Mouse (Mus musculus) liver, embryonic 14.5 days (tissue): Measurements from ENCODE around the gene Mamdc4. TPM values are rescaled to one million over a fixed set of nuclear protein-coding genes. Genes with fewer than 3 reads are reported as not detected.
A peak's percentile ranks its signal among the peaks of the same experiment; 100 is the strongest.

Source experiments
- ATAC-seq: fragments of 200-750 bp; cut with Nextera tagmentation; 2 replicates; pipeline ENCODE4 v1.8.0; 2017; ENCODE audit warnings: moderate number of reproducible peaks, mild to moderate bottlenecking, moderate library complexity; ENCODE audit not compliant: insufficient read depth
- DNase-seq, 3 experiments: peaks; one replicate each; pipeline ENCODE4 v3.0.0-alpha.2; 2012 to 2013; ENCODE audit warnings: low read depth in 3 of 3, low spot score in 3 of 3
- H3K27ac ChIP-seq: fragments of 300-500 bp; sonication (generic); 2 replicates; pipeline ENCODE4 v1.5.1; 2014; ENCODE audit warnings: moderate library complexity, mild to moderate bottlenecking, control low read depth, inconsistent platforms
- H3K27me3 ChIP-seq: fragments of 300-500 bp; sonication (generic); 2 replicates; pipeline ENCODE4 v1.6.1; 2014; ENCODE audit warnings: mild to moderate bottlenecking, low read length, moderate library complexity; ENCODE audit not compliant: control insufficient read depth, insufficient read depth
- H3K36me3 ChIP-seq: fragments of 300-500 bp; sonication (generic); replicated peaks from 2 replicates; pipeline ENCODE4 v1.6.1; 2014; ENCODE audit warnings: low read depth; ENCODE audit not compliant: control insufficient read depth, insufficient read depth
- H3K4me1 ChIP-seq, 2 experiments: fragments of 200-500 bp in 1 of 2; fragments of 300-500 bp in 1 of 2; sonication (generic) in 1 of 2; replicated peaks; 2 replicates each; pipeline ENCODE4 v1.6.1; 2012 to 2014; ENCODE audit warnings: antibody characterized with exemption in 1 of 2, inconsistent platforms in 1 of 2, low read length in 1 of 2; ENCODE audit not compliant: control insufficient read depth in 2 of 2, insufficient read depth in 2 of 2
- H3K4me2 ChIP-seq: fragments of 300-500 bp; sonication (generic); 2 replicates; pipeline ENCODE4 v1.6.1; 2014; ENCODE audit warnings: low read depth, mild to moderate bottlenecking, control low read depth, moderate library complexity
- H3K4me3 ChIP-seq, 2 experiments: fragments of 200-500 bp in 1 of 2; fragments of 300-500 bp in 1 of 2; sonication (generic) in 1 of 2; 2 replicates each; pipeline ENCODE4 v1.5.1; 2012 to 2014; ENCODE audit warnings: low read depth in 2 of 2, low read length in 2 of 2, mild to moderate bottlenecking in 2 of 2, control low read depth in 1 of 2, inconsistent platforms in 1 of 2, moderate library complexity in 1 of 2; ENCODE audit not compliant: insufficient read depth in 1 of 2
- H3K9ac ChIP-seq: fragments of 300-500 bp; sonication (generic); replicated peaks from 2 replicates; pipeline ENCODE4 v1.6.1; 2014; ENCODE audit warnings: mild to moderate bottlenecking, control low read depth, moderate library complexity
- H3K9me3 ChIP-seq: fragments of 300-500 bp; sonication (generic); 2 replicates; pipeline ENCODE4 v1.6.1; 2016; ENCODE audit warnings: low read length, mixed read lengths; ENCODE audit not compliant: control insufficient read depth
- CTCF ChIP-seq: IDR thresholded peaks from 2 replicates; pipeline ENCODE4 v1.5.1; 2016; ENCODE audit warnings: antibody characterized with exemption, low read depth, control low read depth
- EP300 ChIP-seq: IDR thresholded peaks from 2 replicates; pipeline ENCODE4 v1.6.1; 2016; ENCODE audit warnings: antibody characterized with exemption, low read depth
- WGBS: fragments of 180-500 bp; shearing (Covaris S2); extraction: QIAGEN DNeasy Blood & Tissue Kit; methylation state at CpG from one replicate; pipeline ENCODE4 v1.1.7; 2014; ENCODE audit not compliant: insufficient replicate concordance; 5-methylcytosine and 5-hydroxymethylcytosine counted together
- polyA plus RNA-seq, 2 experiments: library from polyadenylated mRNA; depleted of rRNA in 1 of 2; stranded (reverse) in 1 of 2; unstranded in 1 of 2; fragments of >200 nt; fragmentation: Nextera tagmentation in 1 of 2; extraction: Ambion mirVana in 1 of 2; gene quantifications; 2 replicates each; pipeline versions ENCODE4 v1.2.1 to v1.2.3; 2012 to 2014

Gene Mamdc4
- polyA plus RNA-seq (2012; rRNA removed) (1.6 and 9.7 TPM in 2 replicates), polyA plus RNA-seq (2014; fragmentation: Nextera tagmentation; extraction: Ambion mirVana) (0.18 and 0.25 TPM in 2 replicates)

DNA sequence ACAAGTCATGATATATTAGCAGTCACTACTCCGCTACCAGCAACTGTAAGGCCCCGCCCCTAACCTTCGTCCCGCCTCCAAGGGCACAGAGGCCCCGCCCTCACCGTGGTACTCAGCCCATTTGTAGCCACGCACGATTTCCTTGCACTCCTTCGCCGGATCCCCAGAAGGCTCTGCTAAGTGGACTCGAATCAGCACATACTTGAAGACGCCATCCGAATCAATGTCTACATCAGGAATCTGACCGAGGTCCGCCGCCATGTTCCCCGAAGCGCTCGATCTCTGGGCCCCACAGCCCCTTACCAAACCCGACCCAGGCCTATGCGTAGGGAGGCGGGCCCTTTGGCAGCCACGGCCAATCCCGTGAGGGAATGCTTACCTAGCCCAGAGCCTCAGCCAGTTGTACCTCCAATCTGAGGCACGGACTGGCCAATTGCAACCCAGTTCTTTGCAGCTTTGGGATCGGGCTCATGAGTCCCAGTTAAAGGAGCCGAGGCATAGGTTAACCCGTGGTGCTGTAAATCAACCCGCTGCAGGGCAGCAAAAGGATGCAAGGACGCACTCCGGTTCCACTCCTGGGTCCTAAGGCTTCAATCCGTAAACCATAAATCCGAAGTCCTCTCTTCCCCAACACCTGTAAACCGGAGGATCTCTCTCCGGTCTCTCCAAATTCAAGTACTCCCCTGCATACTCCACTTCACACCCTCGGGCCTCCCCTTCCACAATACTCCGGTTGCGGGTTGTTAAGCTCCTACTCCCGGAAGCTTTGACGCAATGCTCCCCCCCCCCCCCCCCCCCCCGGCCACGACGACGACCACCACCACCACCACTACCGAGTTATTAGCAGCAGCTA, at the start of gene Mamdc4, which contains the start of gene Phpt1:
Mamdc4 (minus strand) TSS at position 267 of the 853 bp plus-strand sequence.
Phpt1 (minus strand) TSS at position 646 of the 853 bp plus-strand sequence.
- DNase-seq: peak; percentile 85 to 89 (median 86)
- Histone ChIP-seq H3K9ac (peak within 1 kb of the TSS; percentile 57), H3K27ac (no peak within 1 kb of the TSS), H3K36me3 (no peaks in the 10 kb centered on the region), H3K27me3 (peaks cover 44% of the 10 kb centered on the region), H3K4me2 (peak within 1 kb of the TSS; percentile 86), H3K9me3 (no peaks in the 10 kb centered on the region), H3K4me1 (peaks cover 10 to 13% of the 10 kb centered on the region in 2 experiments), H3K4me3 (peak within 1 kb of the TSS; percentile 59 to 88)
- WGBS: under 1% methylated on average over 44 of the region's 45 CpGs
- peak; percentile 95 for ATAC-seq
- TF ChIP-seq EP300 (no peak), CTCF (no peak)

- H3K27me3 ChIP-seq: peaks cover 15% of the 10 kb centered on the region
- peak; percentile 78 for ATAC-seq
- peak within 1 kb of the TSS; percentile 51 to 61 for H3K4me3 ChIP-seq
- WGBS: 8% methylated on average over 34 of the region's 34 CpGs
- H3K4me1 ChIP-seq: peaks cover 0 to 6% of the 10 kb centered on the region in 2 experiments; a peak in 2 of 4 replicates
- H3K9ac ChIP-seq: no peak within 1 kb of the TSS
- no peak within 1 kb of the TSS for H3K27ac ChIP-seq
- H3K4me2 ChIP-seq: peak within 1 kb of the TSS; percentile 69
- H3K9me3 ChIP-seq: no peaks in the 10 kb centered on the region
- no peaks in the 10 kb centered on the region for H3K36me3 ChIP-seq
- peak; percentile 56 to 60 (median 59) for DNase-seq
- TF ChIP-seq EP300 (no peak), CTCF (peak; percentile 88)
Observed at GRCm38 (mm10) chr2:25621229-25622200, 46.9 kb upstream of the Mamdc4 start, which contains the start of gene Tmem141. TSS of gene Tmem141 (minus strand) at chr2:25622005.

DNA sequence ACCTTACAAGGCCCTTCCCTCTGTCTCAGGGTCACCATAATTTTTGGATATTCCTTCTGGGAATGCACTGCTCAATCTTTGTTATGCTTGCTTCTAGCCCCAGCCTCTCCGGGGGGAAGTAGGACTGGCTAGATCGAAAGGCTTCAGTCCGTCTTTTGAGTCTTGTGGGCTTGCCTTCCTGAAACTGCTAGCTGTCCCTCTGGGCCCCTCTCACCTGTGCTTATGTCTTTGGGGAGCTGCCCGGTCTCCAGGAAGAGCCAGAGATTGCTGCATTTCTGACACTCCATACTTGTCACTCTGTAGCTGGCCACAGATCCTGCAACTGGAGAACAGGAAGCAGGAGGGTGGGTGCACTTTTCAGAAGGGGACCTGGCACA, 46.2 kb upstream of the Mamdc4 start:
- Histone ChIP-seq H3K4me1 (peaks cover 0 to 6% of the 10 kb centered on the region in 2 experiments; a peak in 2 of 4 replicates), H3K4me3 (no peak overlapping the region), H3K9ac (no peak overlapping the region), H3K27ac (no peak overlapping the region), H3K4me2 (no peak overlapping the region), H3K9me3 (no peaks in the 10 kb centered on the region), H3K27me3 (peaks cover 21% of the 10 kb centered on the region), H3K36me3 (no peaks in the 10 kb centered on the region)
- TF ChIP-seq EP300 (no peak), CTCF (no peak)
- DNase-seq: no peak
- whole genome bisulfite sequencing: 51% methylated on average over 4 of the region's 4 CpGs
- ATAC-seq: no peak

DNA sequence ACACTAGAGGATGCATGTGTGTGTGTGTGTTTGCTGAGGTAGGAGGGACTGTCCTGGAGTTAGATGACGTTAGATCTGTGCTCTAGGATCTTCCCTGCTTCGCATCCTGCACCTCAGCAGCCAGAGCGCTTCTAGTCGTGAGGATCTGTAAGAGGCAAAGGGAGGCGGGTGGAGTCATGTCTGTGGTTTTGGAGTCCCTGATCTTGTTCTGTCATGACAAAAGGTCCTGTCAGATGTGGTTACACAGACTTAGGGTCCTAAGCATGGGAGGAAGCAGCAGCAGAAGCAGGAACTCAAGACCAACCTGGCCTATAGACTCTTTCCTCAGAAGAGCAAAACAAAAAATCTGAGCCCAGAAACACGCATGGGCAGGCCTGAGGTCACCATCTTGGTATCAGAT, 45.7 kb upstream of the Mamdc4 start:
- no peak for TF ChIP-seq EP300
- TF ChIP-seq CTCF: no peak
- ATAC-seq (no peak), DNase-seq (no peak)
- H3K4me3 ChIP-seq: no peak overlapping the region
- no peaks in the 10 kb centered on the region for H3K36me3 ChIP-seq
- 17% methylated on average over 6 of the region's 6 CpGs for WGBS
- H3K4me1 ChIP-seq: peaks cover 0 to 6% of the 10 kb centered on the region in 2 experiments; a peak in 2 of 4 replicates
- no peaks in the 10 kb centered on the region for H3K9me3 ChIP-seq
- H3K27ac ChIP-seq: no peak overlapping the region
- no peak overlapping the region for H3K9ac ChIP-seq
- peaks cover 23% of the 10 kb centered on the region for H3K27me3 ChIP-seq
- H3K4me2 ChIP-seq: no peak overlapping the region
